Mouse (Mus musculus) heart, postnatal 0 days (tissue): ENCODE measurements around the gene G6pc. TPM values are rescaled to one million over a fixed set of nuclear protein-coding genes. Genes with fewer than 3 reads are reported as not detected.
A peak's percentile ranks its signal among the peaks of the same experiment; 100 is the strongest.

Experiments used
- ATAC-seq: fragments of 200-750 bp; cut with Nextera tagmentation; 2 replicates; pipeline ENCODE4 v1.8.0; 2017; ENCODE audit warnings: low read depth, moderate number of reproducible peaks, moderate library complexity; ENCODE audit not compliant: insufficient read depth
- DNase-seq: peaks from one replicate; pipeline ENCODE4 v3.0.0-alpha.2; 2016; ENCODE audit warnings: low spot score
- H3K27ac ChIP-seq: fragments of 300-500 bp; sonication (generic); 2 replicates; pipeline ENCODE4 v1.5.1; 2014; ENCODE audit warnings: low read depth, mild to moderate bottlenecking
- H3K27me3 ChIP-seq: fragments of 300-500 bp; sonication (generic); 2 replicates; pipeline ENCODE4 v1.6.1; 2014; ENCODE audit warnings: low read length, mixed read lengths; ENCODE audit not compliant: control insufficient read depth, insufficient read depth
- H3K36me3 ChIP-seq: fragments of 300-500 bp; sonication (generic); replicated peaks from 2 replicates; pipeline ENCODE4 v1.6.1; 2014; ENCODE audit warnings: low read length, mixed read lengths; ENCODE audit not compliant: control insufficient read depth, insufficient read depth
- H3K4me1 ChIP-seq: fragments of 300-500 bp; sonication (generic); 2 replicates; pipeline ENCODE4 v1.6.1; 2014; ENCODE audit warnings: antibody characterized with exemption; ENCODE audit not compliant: control insufficient read depth, insufficient read depth
- H3K4me2 ChIP-seq: fragments of 300-500 bp; sonication (generic); 2 replicates; pipeline ENCODE4 v1.6.1; 2014; ENCODE audit warnings: low read depth, mild to moderate bottlenecking, low read length, moderate library complexity
- H3K4me3 ChIP-seq: fragments of 300-500 bp; sonication (generic); 2 replicates; pipeline ENCODE4 v1.5.1; 2014; ENCODE audit warnings: low read depth, low read length
- H3K9ac ChIP-seq: fragments of 300-500 bp; sonication (generic); replicated peaks from 2 replicates; pipeline ENCODE4 v1.6.1; 2014; ENCODE audit warnings: low read depth, low read length, mixed read lengths
- H3K9me3 ChIP-seq: fragments of 300-500 bp; sonication (generic); replicated peaks from 2 replicates; pipeline ENCODE4 v1.6.1; 2016; ENCODE audit warnings: low read length; ENCODE audit not compliant: control insufficient read depth
- CTCF ChIP-seq: IDR thresholded peaks from 2 replicates; pipeline ENCODE4 v1.5.1; 2016; ENCODE audit warnings: antibody characterized with exemption, control low read depth, low read depth
- EP300 ChIP-seq: IDR thresholded peaks from 2 replicates; pipeline ENCODE4 v1.6.1; 2016; ENCODE audit warnings: antibody characterized with exemption, low read depth
- WGBS: fragments of 180-500 bp; shearing (Covaris S2); extraction: QIAGEN DNeasy Blood & Tissue Kit; methylation state at CpG from one replicate; pipeline ENCODE4 v1.1.7; 2014; 5-methylcytosine and 5-hydroxymethylcytosine counted together
- polyA plus RNA-seq: library from polyadenylated mRNA; unstranded; fragments of >200 nt; fragmentation: Nextera tagmentation; extraction: Ambion mirVana; gene quantifications from 2 replicates; pipeline ENCODE4 v1.2.1, GENCODE M21; 2015
- total RNA-seq: library from RNA; depleted of rRNA; stranded (reverse); fragments of >200 nt; gene quantifications from 2 replicates; pipeline ENCODE4 v1.2.3, GENCODE M21; 2014; ENCODE audit warnings: low replicate concordance

G6pc gene
- total and polyA plus RNA-seq, 2 experiments from 2014 or later: 0.05 TPM; not detected in 1

DNA sequence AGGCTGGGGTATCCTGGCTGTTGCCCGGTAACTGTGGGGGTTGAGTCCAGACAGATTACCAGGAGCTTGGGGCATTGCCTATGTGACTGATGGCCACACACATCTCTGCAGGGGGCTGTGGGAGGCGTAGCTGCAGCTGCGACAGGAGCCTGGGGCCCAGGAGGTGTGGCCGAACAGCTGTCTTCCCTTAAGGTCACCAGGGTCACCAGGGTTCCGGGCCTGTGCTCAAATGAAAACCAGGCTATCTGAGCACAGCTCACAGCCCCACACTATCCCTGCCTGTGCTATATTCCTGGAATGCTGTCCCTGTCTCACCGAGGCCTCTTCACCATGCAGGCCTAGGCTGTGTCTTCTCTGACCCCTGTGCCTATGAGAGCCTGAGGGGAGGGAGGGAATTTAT is 32.8 kb upstream of the G6pc start:
- peak overlapping the region; percentile 53 for H3K4me2 ChIP-seq
- no peak for DNase-seq
- no peak overlapping the region for H3K27ac ChIP-seq
- TF ChIP-seq CTCF: no peak
- TF ChIP-seq EP300: no peak
- H3K9ac ChIP-seq: no peak overlapping the region
- H3K27me3 ChIP-seq: no peaks in the 10 kb centered on the region
- H3K4me1 ChIP-seq: peaks cover 7% of the 10 kb centered on the region; the same call in 1 of the 2 replicates
- H3K4me3 ChIP-seq: peak overlapping the region; percentile 44
- 27% methylated on average over 6 of the region's 6 CpGs for WGBS
- no peaks in the 10 kb centered on the region for H3K9me3 ChIP-seq
- ATAC-seq: no peak
- no peaks in the 10 kb centered on the region for H3K36me3 ChIP-seq

DNA sequence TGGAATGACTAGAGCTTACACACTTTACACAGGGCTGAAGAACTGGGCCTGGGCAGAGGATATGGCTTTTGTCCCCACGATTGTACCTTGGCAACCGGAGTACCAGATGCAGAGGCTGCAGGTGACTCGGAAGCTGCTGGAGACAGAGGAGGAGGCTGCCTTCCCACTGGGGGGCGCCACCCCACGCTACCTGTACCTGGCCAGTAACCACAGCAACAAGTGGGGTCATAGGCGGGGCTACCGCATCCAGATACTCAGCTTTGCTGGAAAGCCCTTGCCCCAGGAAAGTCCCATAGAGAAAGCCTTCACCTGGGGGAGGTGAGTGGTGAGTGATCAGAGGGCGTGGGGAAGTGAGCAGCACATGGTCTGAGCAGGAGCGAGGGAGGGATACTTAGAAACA is 31.7 kb upstream of the G6pc start:
- 79% methylated on average over 9 of the region's 9 CpGs for WGBS
- H3K4me1 ChIP-seq: peaks cover 7% of the 10 kb centered on the region; the same call in 1 of the 2 replicates
- ATAC-seq (no peak), DNase-seq (no peak)
- no peak overlapping the region for H3K4me2 ChIP-seq
- H3K27ac ChIP-seq: no peak overlapping the region
- no peaks in the 10 kb centered on the region for H3K27me3 ChIP-seq
- H3K9ac ChIP-seq: no peak overlapping the region
- no peaks in the 10 kb centered on the region for H3K9me3 ChIP-seq
- no peak overlapping the region for H3K4me3 ChIP-seq
- TF ChIP-seq CTCF: no peak
- TF ChIP-seq EP300: no peak
- no peaks in the 10 kb centered on the region for H3K36me3 ChIP-seq

DNA sequence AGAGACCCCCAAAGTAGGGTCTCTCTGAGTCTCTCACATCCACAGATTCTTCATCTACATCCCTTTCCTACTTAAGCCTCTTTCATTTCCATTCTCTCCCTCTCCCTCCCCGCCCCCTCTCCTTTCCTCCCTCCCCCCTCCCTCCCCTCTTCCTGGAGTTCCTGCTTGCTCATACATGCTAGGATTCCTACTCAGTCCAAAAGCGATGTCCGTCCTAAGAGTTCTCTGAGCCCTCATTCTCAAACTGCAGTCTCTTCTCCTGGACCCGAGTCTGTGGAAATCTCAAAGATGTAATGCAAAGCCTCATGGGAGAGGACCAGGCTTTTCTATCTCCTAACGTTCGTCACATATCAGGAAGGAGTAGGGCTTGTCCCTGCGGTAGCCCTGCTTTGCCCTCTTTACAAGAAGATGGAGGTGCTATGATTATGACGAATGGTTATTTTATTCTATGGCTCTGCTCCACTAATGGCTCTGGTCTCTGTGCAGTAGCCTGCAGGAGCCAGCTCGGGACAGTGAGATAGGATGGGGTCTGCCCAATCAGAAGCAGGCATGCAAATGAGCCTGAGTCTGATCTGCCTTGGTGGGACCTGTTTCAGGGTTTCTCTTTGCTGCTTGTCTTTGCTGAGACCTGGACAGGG is 29.1 kb upstream of the G6pc start:
- no peak overlapping the region for H3K27ac ChIP-seq
- TF ChIP-seq EP300 (no peak), CTCF (no peak)
- peak; percentile 73 for ATAC-seq
- no peak overlapping the region for H3K9ac ChIP-seq
- peak overlapping the region; percentile 41 for H3K4me2 ChIP-seq
- H3K4me1 ChIP-seq: peaks cover 7% of the 10 kb centered on the region; the same call in 1 of the 2 replicates
- no peaks in the 10 kb centered on the region for H3K9me3 ChIP-seq
- peak overlapping the region; percentile 9; the same call in 1 of the 2 replicates for H3K4me3 ChIP-seq
- H3K27me3 ChIP-seq: no peaks in the 10 kb centered on the region
- no peaks in the 10 kb centered on the region for H3K36me3 ChIP-seq
- WGBS: 9% methylated on average over 9 of the region's 9 CpGs
- DNase-seq: peak; percentile 58

DNA sequence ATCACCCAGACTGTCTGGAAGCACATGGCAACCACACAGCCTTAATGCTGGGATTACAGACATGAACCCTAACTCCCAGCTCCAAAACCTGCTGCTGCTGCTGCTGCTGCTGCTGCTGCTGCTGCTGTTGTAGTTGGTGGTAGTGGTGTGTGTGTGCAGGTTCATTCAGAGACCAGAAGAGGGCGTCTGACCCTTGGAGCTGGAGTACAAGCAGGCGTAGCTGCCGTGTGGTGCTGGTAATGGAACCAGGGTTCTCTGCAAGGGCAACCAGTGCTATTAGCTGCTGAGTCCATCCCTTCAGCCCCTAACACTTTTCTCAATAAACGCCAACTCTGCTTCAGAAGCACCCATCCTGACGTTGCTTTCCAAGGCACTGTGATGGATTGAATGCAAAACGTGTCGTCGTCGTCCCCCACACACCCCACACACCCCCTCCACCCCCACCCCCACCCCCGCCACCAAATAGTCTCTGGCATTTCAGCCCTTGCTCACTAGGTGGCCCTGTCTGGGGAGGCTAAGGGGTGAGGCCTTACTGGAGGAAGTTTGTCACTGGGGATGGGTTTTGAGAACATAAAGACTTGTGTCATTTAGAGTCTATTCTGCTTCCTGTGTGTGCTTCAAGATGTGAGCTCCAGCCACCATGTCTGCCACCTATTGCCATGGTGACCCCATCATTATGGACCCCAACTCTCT is 20.1 kb upstream of the G6pc start:
- ATAC-seq: no peak
- Histone ChIP-seq H3K9me3 (no peaks in the 10 kb centered on the region), H3K27ac (no peak overlapping the region), H3K4me3 (no peak overlapping the region), H3K9ac (no peak overlapping the region), H3K36me3 (no peaks in the 10 kb centered on the region), H3K4me2 (no peak overlapping the region), H3K4me1 (no peaks in the 10 kb centered on the region), H3K27me3 (no peaks in the 10 kb centered on the region)
- DNase-seq: no peak
- 73% methylated on average over 10 of the region's 10 CpGs for WGBS
- TF ChIP-seq CTCF: no peak
- TF ChIP-seq EP300: no peak

DNA sequence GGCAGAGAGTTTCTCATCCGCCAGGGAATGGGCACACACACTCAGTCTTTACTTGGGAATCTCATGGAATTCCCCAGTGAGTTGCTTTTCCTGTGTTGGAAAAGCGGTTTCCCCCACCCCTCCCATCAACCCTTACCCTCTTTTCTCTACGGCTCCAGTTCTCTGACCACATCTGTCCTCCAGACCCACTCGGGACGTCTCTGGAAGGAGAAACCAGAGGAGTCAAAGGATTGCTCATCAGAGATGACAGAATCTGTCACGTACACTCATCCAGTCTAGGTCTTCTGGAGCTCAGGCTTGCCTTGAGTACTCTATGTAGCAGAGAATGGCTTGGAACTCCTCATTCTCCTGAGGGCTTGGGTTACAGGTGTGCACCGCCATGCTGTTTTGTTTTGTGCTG is 18.6 kb upstream of the G6pc start:
- Histone ChIP-seq H3K27ac (no peak overlapping the region), H3K27me3 (no peaks in the 10 kb centered on the region), H3K4me1 (no peaks in the 10 kb centered on the region), H3K4me2 (no peak overlapping the region), H3K9ac (no peak overlapping the region), H3K36me3 (no peaks in the 10 kb centered on the region), H3K4me3 (no peak overlapping the region), H3K9me3 (no peaks in the 10 kb centered on the region)
- WGBS: 64% methylated on average over 7 of the region's 7 CpGs
- ATAC-seq (no peak), DNase-seq (no peak)
- TF ChIP-seq CTCF (no peak), EP300 (no peak)

DNA sequence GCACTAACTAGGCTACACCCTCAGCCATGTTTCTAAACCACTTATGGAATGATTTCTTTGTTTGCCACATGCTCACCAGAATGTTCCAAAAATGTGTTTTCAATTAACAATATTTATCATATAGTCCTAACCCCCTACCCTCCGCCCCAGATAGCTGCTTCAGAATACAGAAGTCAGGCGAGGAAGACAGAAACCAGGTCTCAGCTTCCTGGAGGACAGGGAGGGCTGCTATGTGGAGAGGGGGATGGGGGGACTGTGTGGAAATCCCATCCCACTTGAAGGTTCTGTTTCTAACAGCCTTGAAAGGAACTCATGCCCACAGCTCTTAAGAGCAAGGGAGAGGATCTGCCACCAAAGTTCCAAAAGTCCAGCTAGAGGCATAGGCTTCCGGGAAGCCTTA is 18.1 kb upstream of the G6pc start:
- no peak for DNase-seq
- TF ChIP-seq CTCF (no peak), EP300 (no peak)
- H3K9me3 ChIP-seq: no peaks in the 10 kb centered on the region
- no peak overlapping the region for H3K27ac ChIP-seq
- H3K4me1 ChIP-seq: no peaks in the 10 kb centered on the region
- no peaks in the 10 kb centered on the region for H3K27me3 ChIP-seq
- no peak overlapping the region for H3K4me3 ChIP-seq
- ATAC-seq: no peak
- no peak overlapping the region for H3K9ac ChIP-seq
- H3K4me2 ChIP-seq: no peak overlapping the region
- H3K36me3 ChIP-seq: no peaks in the 10 kb centered on the region
- 49% methylated on average over 3 of the region's 3 CpGs for WGBS
